In genomic region chr6:146247906-146248305, GRCm38 (mm10) we compare ENCODE assay signal across 23 mouse cellular contexts.
DNase-seq lines count a peak whose midpoint lies in the region; ATAC-seq and TF ChIP-seq lines count a peak whose summit lies in the region.
"Had no signal": no experiment of that assay in that cellular context is flagged by ENCODE, and none has a peak within 500 bp of the region (broad histone marks: within the 10 kb centered on the region; RNA-seq: fewer than 3 reads in every experiment).

No protein-coding gene starts in this region.

- TF ChIP-seq EP300 in liver, postnatal 0 days (IDR thresholded peaks at IDR 0.05; ENCODE audit: low read depth) = no peak

- no peaks in the 10 kb centered on the region for H3K4me1 ChIP-seq in liver, embryonic 11.5 days (replicated peaks; ENCODE audit: control insufficient read depth, insufficient read depth, low read length)
- H3K4me1 ChIP-seq in liver, embryonic 13.5 days (replicated peaks) = peaks cover 26% of the 10 kb centered on the region
- peaks cover 5% of the 10 kb centered on the region for H3K4me1 ChIP-seq in liver, postnatal 0 days (ENCODE audit: insufficient read depth)
- H3K4me1 ChIP-seq in forebrain, embryonic 16.5 days (replicated peaks; ENCODE audit: control insufficient read depth, insufficient read depth, low read length) = no peaks in the 10 kb centered on the region
- H3K4me1 ChIP-seq: forebrain, embryonic 15.5 days had no signal

- H3K9ac ChIP-seq in liver, embryonic 11.5 days (ENCODE audit: low read depth, low read length) = no peak overlapping the region
- no peak overlapping the region for H3K9ac ChIP-seq in liver, embryonic 13.5 days
- no peak overlapping the region for H3K9ac ChIP-seq in liver, postnatal 0 days (replicated peaks)
- no peak overlapping the region for H3K9ac ChIP-seq in forebrain, embryonic 16.5 days (replicated peaks; ENCODE audit: low read depth, low read length)
- H3K9ac ChIP-seq: forebrain, embryonic 15.5 days; heart, embryonic 15.5 days; hindbrain, embryonic 14.5 days had no signal

- peaks cover 4% of the 10 kb centered on the region; the same call in 1 of the 2 replicates for H3K9me3 ChIP-seq in liver, embryonic 11.5 days (ENCODE audit: control insufficient read depth, low read length)
- H3K9me3 ChIP-seq in liver, embryonic 13.5 days (replicated peaks) = no peaks in the 10 kb centered on the region; the same call in 1 of the 2 replicates
- peaks cover 3% of the 10 kb centered on the region; the same call in 1 of the 2 replicates for H3K9me3 ChIP-seq in liver, postnatal 0 days (ENCODE audit: low read length)
- no peaks in the 10 kb centered on the region for H3K9me3 ChIP-seq in forebrain, embryonic 16.5 days (ENCODE audit: control insufficient read depth, low read length)
- H3K9me3 ChIP-seq: embryonic facial prominence, embryonic 10.5 days; forebrain, embryonic 15.5 days; heart, embryonic 10.5 days had no signal

- ATAC-seq in liver, embryonic 11.5 days (replicated peaks; ENCODE audit: low FRiP score) = no peak
- peak; percentile 59 for ATAC-seq in erythroblast, adult 5-6 weeks (replicated peaks; ENCODE audit: low FRiP score, poor library complexity, severe bottlenecking)
- peak; percentile 90 for ATAC-seq in liver, embryonic 13.5 days (ENCODE audit: low read depth)
- ATAC-seq in liver, postnatal 0 days = peak; percentile 66
- no peak for ATAC-seq in forebrain, embryonic 16.5 days
- ATAC-seq: activated CD4-positive, CD25-positive, alpha-beta regulatory T cell, adult 4 months; forebrain, embryonic 15.5 days had no signal

- DNase-seq in liver = peak; percentile 22
- no peak for DNase-seq in liver, embryonic 11.5 days (ENCODE audit: low spot score)
- no peak for DNase-seq in liver, embryonic 13.5 days
- no peak for DNase-seq in liver, postnatal 0 days
- DNase-seq in Muller cell, postnatal 12 days (ENCODE audit: inconsistent ontology term) = no peak
- no peak for DNase-seq in kidney, adult 11 months
- DNase-seq: adrenal gland, postnatal 25 days; cerebellum, adult 2 months; cerebellum, postnatal 10 days; gastrocnemius, postnatal 25 days; heart, adult 18-20 months; heart, postnatal 14 days; kidney, adult 18-20 months had no signal

- WGBS in liver, embryonic 11.5 days = 74% methylated on average over 1 of the region's 1 CpGs
- WGBS in liver, embryonic 13.5 days (ENCODE audit: insufficient replicate concordance) = 58% methylated on average over 1 of the region's 1 CpGs
- 90% methylated on average over 1 of the region's 1 CpGs for WGBS in liver, postnatal 0 days (ENCODE audit: insufficient replicate concordance)
- 90% methylated on average over 1 of the region's 1 CpGs for WGBS in forebrain, embryonic 16.5 days

- no peaks in the 10 kb centered on the region for H3K27me3 ChIP-seq in liver, embryonic 11.5 days (replicated peaks; ENCODE audit: control insufficient read depth, insufficient read depth, low read length)
- H3K27me3 ChIP-seq in liver, embryonic 13.5 days = no peaks in the 10 kb centered on the region
- H3K27me3 ChIP-seq in liver, postnatal 0 days (ENCODE audit: insufficient read depth, low read length) = no peaks in the 10 kb centered on the region
- no peaks in the 10 kb centered on the region for H3K27me3 ChIP-seq in forebrain, embryonic 16.5 days (replicated peaks; ENCODE audit: control insufficient read depth, insufficient read depth, low read length)
- H3K27me3 ChIP-seq: CH12.LX; forebrain, embryonic 15.5 days; heart, embryonic 15.5 days had no signal

- no peak overlapping the region for H3K4me2 ChIP-seq in liver, embryonic 11.5 days
- H3K4me2 ChIP-seq in liver, embryonic 13.5 days = 0 out of 2 replicates have a peak overlapping the region, but pooled peaks have one; percentile 24
- H3K4me2 ChIP-seq in liver, postnatal 0 days (ENCODE audit: low read depth, low read length) = no peak overlapping the region
- H3K4me2 ChIP-seq in forebrain, embryonic 16.5 days (ENCODE audit: low read length) = no peak overlapping the region
- H3K4me2 ChIP-seq: forebrain, embryonic 15.5 days; heart, embryonic 15.5 days; hindbrain, embryonic 14.5 days had no signal

- no peak overlapping the region for H3K27ac ChIP-seq in liver, embryonic 11.5 days (ENCODE audit: low read depth, low read length)
- H3K27ac ChIP-seq in liver, embryonic 13.5 days = no peak overlapping the region
- no peak overlapping the region for H3K27ac ChIP-seq in liver, postnatal 0 days (ENCODE audit: low read depth)
- no peak overlapping the region for H3K27ac ChIP-seq in forebrain, embryonic 16.5 days (ENCODE audit: low read length)
- H3K27ac ChIP-seq: embryonic facial prominence, embryonic 10.5 days; forebrain, embryonic 15.5 days; heart, embryonic 10.5 days; heart, embryonic 15.5 days; hindbrain, embryonic 14.5 days had no signal

- TF ChIP-seq CTCF in liver, postnatal 0 days (IDR thresholded peaks at IDR 0.05; ENCODE audit: low read depth) = no peak

- no peaks in the 10 kb centered on the region for H3K36me3 ChIP-seq in liver, embryonic 11.5 days (ENCODE audit: control insufficient read depth, insufficient read depth, low read length)
- H3K36me3 ChIP-seq in liver, embryonic 13.5 days = no peaks in the 10 kb centered on the region
- peaks cover 13% of the 10 kb centered on the region; the same call in 1 of the 2 replicates for H3K36me3 ChIP-seq in liver, postnatal 0 days (replicated peaks; ENCODE audit: insufficient read depth, low read length)
- H3K36me3 ChIP-seq in forebrain, embryonic 16.5 days (ENCODE audit: control insufficient read depth, insufficient read depth) = no peaks in the 10 kb centered on the region
- H3K36me3 ChIP-seq: embryonic facial prominence, embryonic 10.5 days; forebrain, embryonic 15.5 days had no signal

- H3K4me3 ChIP-seq in liver, embryonic 11.5 days (ENCODE audit: low read depth, low read length) = no peak overlapping the region
- no peak overlapping the region for H3K4me3 ChIP-seq in liver, embryonic 13.5 days (replicated peaks)
- H3K4me3 ChIP-seq in liver, postnatal 0 days (ENCODE audit: low read depth, low read length) = no peak overlapping the region
- no peak overlapping the region for H3K4me3 ChIP-seq in forebrain, embryonic 16.5 days (replicated peaks; ENCODE audit: low read length)
- H3K4me3 ChIP-seq: embryonic facial prominence, embryonic 10.5 days; erythroblast, embryonic 14.5 days; forebrain, embryonic 15.5 days; heart, embryonic 10.5 days; heart, embryonic 15.5 days had no signal

Comparison
In these comparisons a context has a peak if more than half of its experiments do, and no peak if none do; other contexts are left out.
1. ATAC-seq: peak in erythroblast, adult 5-6 weeks (single experiment), liver, embryonic 13.5 days (single experiment) and liver, postnatal 0 days (single experiment); none in liver, embryonic 11.5 days (single experiment) and forebrain, embryonic 16.5 days (single experiment).